ENCODE assay signal across 8 mouse cellular contexts in genomic region chr9:113930534-113931374, GRCm38 (mm10). TPM values are rescaled to one million over a fixed set of nuclear protein-coding genes. Genes with fewer than 3 reads are reported as not detected.
DNase-seq lines count a peak whose midpoint lies in the region; ATAC-seq lines count a peak whose summit lies in the region.

Gene Ubp1 (plus strand): TSS chr9:113930934.

- peak; percentile 96 for DNase-seq in NIH3T3 (ENCODE audit: low read depth)
- peak; percentile 94 to 98 for DNase-seq in cerebellum, postnatal 10 days
- peak; percentile 95 to 97 for DNase-seq in frontal cortex, postnatal 10 days (ENCODE audit: low spot score in 2 of 2)
- DNase-seq in layer of hippocampus, postnatal 14 days (ENCODE audit: low spot score in 2 of 2): peak; percentile 94 to 98
- peak; percentile 93 for DNase-seq in lung, postnatal 14 days
- peak; percentile 96 for DNase-seq in retina, adult 2 months (ENCODE audit: low read depth, low spot score)
- peak; percentile 91 to 95 for DNase-seq in thymus, postnatal 36 days

- H3K4me2 ChIP-seq in hindbrain, embryonic 12.5 days (replicated peaks): peak within 1 kb of the TSS; percentile 77

- peak within 1 kb of the TSS; percentile 93 for H3K27ac ChIP-seq in hindbrain, embryonic 12.5 days

- no peaks in the 10 kb centered on the region for H3K9me3 ChIP-seq in hindbrain, embryonic 12.5 days (replicated peaks)

- H3K4me1 ChIP-seq in hindbrain, embryonic 12.5 days: peaks cover 21% of the 10 kb centered on the region

- H3K36me3 ChIP-seq in hindbrain, embryonic 12.5 days: no peaks in the 10 kb centered on the region

- peak within 1 kb of the TSS; percentile 96 for H3K9ac ChIP-seq in hindbrain, embryonic 12.5 days

- peak within 1 kb of the TSS; percentile 99 for H3K4me3 ChIP-seq in hindbrain, embryonic 12.5 days

- H3K27me3 ChIP-seq in hindbrain, embryonic 12.5 days: no peaks in the 10 kb centered on the region

- ATAC-seq in hindbrain, embryonic 12.5 days (ENCODE audit: low FRiP score): peak; percentile 97

- under 1% methylated on average over 45 of the region's 86 CpGs for WGBS in hindbrain, embryonic 12.5 days

RNA-seq across cellular contexts. Expression of gene Ubp1, which starts in this region (rescaled TPM):
- 47.9 and 53.4 TPM in 2 replicates for polyA plus RNA-seq in hindbrain, embryonic 12.5 days (2016; fragmentation: Nextera tagmentation; extraction: Ambion mirVana)
- total RNA-seq in layer of hippocampus, postnatal 14 days (2021): 10 to 100 TPM; 62.2 to 68.7 TPM

Comparison
In these comparisons a context has a peak if more than half of its experiments do, and no peak if none do; other contexts are left out.
1. Peak in every context shown above with its lines: DNase-seq, ATAC-seq, H3K4me3 ChIP-seq and H3K27ac ChIP-seq.